Mouse (Mus musculus): ENCODE data around the gene Wbp2nl. TPM values are rescaled to one million over a fixed set of nuclear protein-coding genes. Genes with fewer than 3 reads are reported as not detected.
A peak's percentile ranks its signal among the peaks of the same experiment; 100 is the strongest.

The Wbp2nl gene
- total and polyA plus RNA-seq, 3 experiments, result not detected

- Histone ChIP-seq H3K9me3 (replicated peaks; ENCODE audit: low read length) (peaks cover 2% of the 10 kb centered on the region), H3K79me2 (replicated peaks; ENCODE audit: control insufficient read depth, extremely low read depth, insufficient read depth, poor library complexity, severe bottlenecking) (peaks cover 15% of the 10 kb centered on the region), H3K36me3 (replicated peaks in 1 of 2; ENCODE audit: control insufficient read depth in 1 of 2, insufficient read depth in 1 of 2, low read length in 1 of 2) (peaks cover 24 to 37% of the 10 kb centered on the region in 2 experiments), H3K27ac (ENCODE audit: insufficient read depth, low read depth) (no peak overlapping the region), H3K9ac (ENCODE audit: insufficient read depth, low read depth) (peak overlapping the region; percentile 87), H3K4me1 (ENCODE audit: control insufficient read depth in 1 of 2, insufficient read depth in 2 of 2) (peaks cover 6 to 30% of the 10 kb centered on the region in 2 experiments), H3K4me3 (replicated peaks in 1 of 3; ENCODE audit: low read depth in 2 of 3, low read length in 2 of 3, poor library complexity in 1 of 3) (peak overlapping the region; percentile 89 to 97 (median 96)), H3K4me2 (ENCODE audit: insufficient read depth, low read depth, poor library complexity, severe bottlenecking) (peak overlapping the region; percentile 63), H3K27me3 (replicated peaks) (no peaks in the 10 kb centered on the region)
- dilution Hi-C loops (cut with MboI; ENCODE audit: extremely low pct_ligation_motif_present, extremely low pct_unique_long_range_greater_than_20kb, low sequenced_read_pairs), result no loop called here
- in situ Hi-C loops (cut with MboI; ENCODE audit: low pct_ligation_motif_present, low pct_unique_long_range_greater_than_20kb, low sequenced_read_pairs), result loop anchor here (10.0 kb wide), 1 partner anchor 62 kb away; no protein-coding TSS in a partner anchor
- no peak for DNase-seq (ENCODE audit: extremely low read depth)
- TF ChIP-seq ZKSCAN1 (IDR thresholded peaks at IDR 0.05; ENCODE audit: borderline replicate concordance, low read depth, low read length) (no peak), SIN3A (IDR thresholded peaks at IDR 0.05; ENCODE audit: low read length) (peak; percentile 52; the same call in 1 of the 2 replicates)
Measured at GRCm38 (mm10) chr15:82353078-82353744, 54.5 kb downstream of the Wbp2nl start.

GRCm38 (mm10) chr15:82353745-82354113 lies 55.0 kb downstream of the Wbp2nl start:
- Histone ChIP-seq H3K9me3 (replicated peaks; ENCODE audit: low read length) (peaks cover 2% of the 10 kb centered on the region), H3K79me2 (replicated peaks; ENCODE audit: control insufficient read depth, extremely low read depth, insufficient read depth, poor library complexity, severe bottlenecking) (peaks cover 15% of the 10 kb centered on the region), H3K36me3 (replicated peaks in 1 of 2; ENCODE audit: control insufficient read depth in 1 of 2, insufficient read depth in 1 of 2, low read length in 1 of 2) (peaks cover 19 to 32% of the 10 kb centered on the region in 2 experiments), H3K4me2 (ENCODE audit: insufficient read depth, low read depth, poor library complexity, severe bottlenecking) (peak overlapping the region; percentile 63; the same call in 1 of the 2 replicates), H3K4me3 (replicated peaks in 1 of 3; ENCODE audit: low read depth in 2 of 3, low read length in 2 of 3, poor library complexity in 1 of 3) (peak overlapping the region; percentile 89 to 97 (median 96)), H3K27me3 (replicated peaks) (no peaks in the 10 kb centered on the region), H3K27ac (ENCODE audit: insufficient read depth, low read depth) (0 out of 2 replicates have a peak overlapping the region, but pooled peaks have one; percentile 27), H3K4me1 (ENCODE audit: control insufficient read depth in 1 of 2, insufficient read depth in 2 of 2) (peaks cover 1 to 24% of the 10 kb centered on the region in 2 experiments; a peak in 3 of 4 replicates), H3K9ac (ENCODE audit: insufficient read depth, low read depth) (peak overlapping the region; percentile 87)
- in situ Hi-C loops (cut with MboI; ENCODE audit: low pct_ligation_motif_present, low pct_unique_long_range_greater_than_20kb, low sequenced_read_pairs) (loop anchor here (10.0 kb wide), 1 partner anchor 61 kb away; no protein-coding TSS in a partner anchor), dilution Hi-C loops (cut with MboI; ENCODE audit: extremely low pct_ligation_motif_present, extremely low pct_unique_long_range_greater_than_20kb, low sequenced_read_pairs) (no loop called here)
- TF ChIP-seq USF2 (conservative IDR thresholded peaks at IDR 0.05; ENCODE audit: low read depth, low read length) (no peak), HCFC1 (IDR thresholded peaks at IDR 0.05; ENCODE audit: low read depth, low read length) (no peak), CTCF (conservative IDR thresholded peaks at IDR 0.05 in 1 of 2, IDR thresholded peaks at IDR 0.05 in 1 of 2; ENCODE audit: low read depth in 2 of 2, low read length in 2 of 2) (no peak), POLR2AphosphoS2 (IDR thresholded peaks at IDR 0.05; ENCODE audit: low read depth, low read length) (no peak), TBP (conservative IDR thresholded peaks at IDR 0.05; ENCODE audit: low read depth, low read length) (no peak), ZMIZ1 (IDR thresholded peaks at IDR 0.05; ENCODE audit: low read depth, low read length) (no peak), POLR2A (IDR thresholded peaks at IDR 0.05; ENCODE audit: low read depth, low read length) (no peak), MAX (IDR thresholded peaks at IDR 0.05; ENCODE audit: low read length) (no peak), ZKSCAN1 (IDR thresholded peaks at IDR 0.05; ENCODE audit: borderline replicate concordance, low read depth, low read length) (no peak), RAD21 (IDR thresholded peaks at IDR 0.05; ENCODE audit: low read depth, low read length) (no peak), MAZ (IDR thresholded peaks at IDR 0.05; ENCODE audit: low read depth, low read length) (no peak), TCF12 (IDR thresholded peaks at IDR 0.05; ENCODE audit: low read depth, low read length) (no peak), EP300 (IDR thresholded peaks at IDR 0.05; ENCODE audit: low read length) (no peak), GABPA (IDR thresholded peaks at IDR 0.05; ENCODE audit: insufficient replicate concordance, low read depth, low read length) (no peak), CHD1 (IDR thresholded peaks at IDR 0.05; ENCODE audit: low read depth, low read length) (no peak), UBTF (IDR thresholded peaks at IDR 0.05; ENCODE audit: low read depth, low read length) (no peak), JUND (conservative IDR thresholded peaks at IDR 0.05; ENCODE audit: low read depth, low read length) (no peak), IRF4 (IDR thresholded peaks at IDR 0.05; ENCODE audit: low read depth, low read length) (no peak), SMC3 (IDR thresholded peaks at IDR 0.05; ENCODE audit: low read depth, low read length) (no peak), E2F4 (IDR thresholded peaks at IDR 0.05; ENCODE audit: insufficient replicate concordance, low read depth, low read length) (no peak)
- DNase-seq (ENCODE audit: extremely low read depth), result no peak
